Mouse (Mus musculus): ENCODE data around the gene Trappc3l. TPM values are rescaled to one million over a fixed set of nuclear protein-coding genes. Genes with fewer than 3 reads are reported as not detected.

The Trappc3l gene
- total RNA-seq, 2 experiments from 2014 or later, result not detected

- intact Hi-C loops (cut with DNase I), result no loop called here
- no peak for DNase-seq
These were observed 118.6 kb downstream of the Trappc3l start for GRCm38 (mm10) chr10:34155796-34156554.

Other genes with a start within 250 kb of the Trappc3l start
- not detected for gene Sult3a1, start 179.9 kb upstream of the Trappc3l start, total RNA-seq (2021)
- gene Rsph4a, start 132.5 kb upstream of the Trappc3l start, total RNA-seq (2021), result under 1 TPM in 1 of 2 experiments, not detected in 1; 0.29 TPM
- gene Zup1, start 86.3 kb upstream of the Trappc3l start, total RNA-seq (2021), result 1 to 10 TPM; 8.2 to 9.2 TPM
- gene Rwdd1, start 18.0 kb upstream of the Trappc3l start, total RNA-seq (2021), result 100 to 1,000 TPM in 1 of 2 experiments, 10 to 100 TPM in 1; 96.1 to 101 TPM
- not detected for gene Calhm4, start 6.7 kb downstream of the Trappc3l start, total RNA-seq (2021)
- under 1 TPM; 0.51 to 0.60 TPM for gene Calhm5, start 58.9 kb downstream of the Trappc3l start, total RNA-seq (2021)
- gene Calhm6, start 90.4 kb downstream of the Trappc3l start, total RNA-seq (2021), result not detected
- 1 to 10 TPM; 5.7 to 6.7 TPM for gene Dse, start 170.1 kb downstream of the Trappc3l start, total RNA-seq (2021)
- gene Tspyl1, start 244.6 kb downstream of the Trappc3l start, total RNA-seq (2021), result 10 to 100 TPM; 51.0 to 52.9 TPM

Measured in heart, postnatal 14 days (tissue).